Mouse (Mus musculus): Measurements from ENCODE around the gene Elp4. TPM values are rescaled to one million over a fixed set of nuclear protein-coding genes. Genes with fewer than 3 reads are reported as not detected.

Gene Elp4
- polyA plus RNA-seq, 1 experiment from 2014 or later = 44.4 TPM

- H3K36me3 ChIP-seq (ENCODE audit: control insufficient read depth, insufficient read depth, low read length) = no peaks in the 10 kb centered on the region
- H3K27ac ChIP-seq (ENCODE audit: low read depth, low read length) = no peak overlapping the region
- no peak overlapping the region for H3K4me3 ChIP-seq (ENCODE audit: low read length)
- H3K9ac ChIP-seq (ENCODE audit: low read depth, low read length) = no peak overlapping the region
- no peak overlapping the region for H3K4me2 ChIP-seq (replicated peaks; ENCODE audit: low read depth, low read length)
- 72% methylated on average over 9 of the region's 9 CpGs for WGBS
- no peak for ATAC-seq (ENCODE audit: low FRiP score, low TSS enrichment)
- no peaks in the 10 kb centered on the region for H3K4me1 ChIP-seq (ENCODE audit: control insufficient read depth, insufficient read depth, low read length)
- no peaks in the 10 kb centered on the region for H3K9me3 ChIP-seq (ENCODE audit: control insufficient read depth, low read length)
- H3K27me3 ChIP-seq (ENCODE audit: control insufficient read depth, insufficient read depth, low read length) = no peaks in the 10 kb centered on the region
Measured at GRCm38 (mm10) chr2:105726657-105727056, 177.7 kb downstream of the Elp4 start.

GRCm38 (mm10) chr2:105715409-105716115, 188.8 kb downstream of the Elp4 start:
- Histone ChIP-seq H3K9ac (ENCODE audit: low read depth, low read length) (no peak overlapping the region), H3K36me3 (ENCODE audit: control insufficient read depth, insufficient read depth, low read length) (no peaks in the 10 kb centered on the region), H3K4me1 (ENCODE audit: control insufficient read depth, insufficient read depth, low read length) (no peaks in the 10 kb centered on the region), H3K27me3 (ENCODE audit: control insufficient read depth, insufficient read depth, low read length) (no peaks in the 10 kb centered on the region), H3K27ac (ENCODE audit: low read depth, low read length) (no peak overlapping the region), H3K4me2 (replicated peaks; ENCODE audit: low read depth, low read length) (no peak overlapping the region), H3K4me3 (ENCODE audit: low read length) (no peak overlapping the region), H3K9me3 (ENCODE audit: control insufficient read depth, low read length) (no peaks in the 10 kb centered on the region)
- 56% methylated on average over 8 of the region's 8 CpGs for WGBS
- ATAC-seq (ENCODE audit: low FRiP score, low TSS enrichment) = no peak

GRCm38 (mm10) chr2:105710511-105710910, 193.9 kb downstream of the Elp4 start:
- H3K27me3 ChIP-seq (ENCODE audit: control insufficient read depth, insufficient read depth, low read length) = no peaks in the 10 kb centered on the region

GRCm38 (mm10) chr2:105709126-105709525, 195.2 kb downstream of the Elp4 start:
- 82% methylated on average over 3 of the region's 3 CpGs for WGBS
- no peak overlapping the region for H3K4me2 ChIP-seq (replicated peaks; ENCODE audit: low read depth, low read length)
- no peak overlapping the region for H3K4me3 ChIP-seq (ENCODE audit: low read length)
- no peak overlapping the region for H3K27ac ChIP-seq (ENCODE audit: low read depth, low read length)
- ATAC-seq (ENCODE audit: low FRiP score, low TSS enrichment) = no peak
- no peaks in the 10 kb centered on the region for H3K9me3 ChIP-seq (ENCODE audit: control insufficient read depth, low read length)
- H3K27me3 ChIP-seq (ENCODE audit: control insufficient read depth, insufficient read depth, low read length) = no peaks in the 10 kb centered on the region
- H3K36me3 ChIP-seq (ENCODE audit: control insufficient read depth, insufficient read depth, low read length) = no peaks in the 10 kb centered on the region
- no peak overlapping the region for H3K9ac ChIP-seq (ENCODE audit: low read depth, low read length)
- H3K4me1 ChIP-seq (ENCODE audit: control insufficient read depth, insufficient read depth, low read length) = no peaks in the 10 kb centered on the region

More at GRCm38 (mm10) chr2:105710511-105710910, 193.9 kb downstream of the Elp4 start:
- no peaks in the 10 kb centered on the region for H3K36me3 ChIP-seq (ENCODE audit: control insufficient read depth, insufficient read depth, low read length)
- H3K9ac ChIP-seq (ENCODE audit: low read depth, low read length) = no peak overlapping the region
- no peak overlapping the region for H3K27ac ChIP-seq (ENCODE audit: low read depth, low read length)
- 71% methylated on average over 3 of the region's 3 CpGs for WGBS
- no peak for ATAC-seq (ENCODE audit: low FRiP score, low TSS enrichment)
- H3K4me1 ChIP-seq (ENCODE audit: control insufficient read depth, insufficient read depth, low read length) = no peaks in the 10 kb centered on the region
- H3K9me3 ChIP-seq (ENCODE audit: control insufficient read depth, low read length) = no peaks in the 10 kb centered on the region
- no peak overlapping the region for H3K4me3 ChIP-seq (ENCODE audit: low read length)
- no peak overlapping the region for H3K4me2 ChIP-seq (replicated peaks; ENCODE audit: low read depth, low read length)

GRCm38 (mm10) chr2:105705320-105705719, 199.0 kb downstream of the Elp4 start:
- H3K9me3 ChIP-seq (ENCODE audit: control insufficient read depth, low read length) = no peaks in the 10 kb centered on the region
- no peaks in the 10 kb centered on the region for H3K4me1 ChIP-seq (ENCODE audit: control insufficient read depth, insufficient read depth, low read length)
- H3K27ac ChIP-seq (ENCODE audit: low read depth, low read length) = no peak overlapping the region
- no peak for ATAC-seq (ENCODE audit: low FRiP score, low TSS enrichment)
- H3K4me3 ChIP-seq (ENCODE audit: low read length) = no peak overlapping the region
- H3K36me3 ChIP-seq (ENCODE audit: control insufficient read depth, insufficient read depth, low read length) = peaks cover 6% of the 10 kb centered on the region; the same call in 1 of the 2 replicates
- no peak overlapping the region for H3K9ac ChIP-seq (ENCODE audit: low read depth, low read length)
- 79% methylated on average over 2 of the region's 2 CpGs for WGBS
- no peak overlapping the region for H3K4me2 ChIP-seq (replicated peaks; ENCODE audit: low read depth, low read length)
- H3K27me3 ChIP-seq (ENCODE audit: control insufficient read depth, insufficient read depth, low read length) = no peaks in the 10 kb centered on the region

GRCm38 (mm10) chr2:105702586-105702985, 201.8 kb downstream of the Elp4 start:
- Histone ChIP-seq H3K4me3 (ENCODE audit: low read length) (no peak overlapping the region), H3K9me3 (ENCODE audit: control insufficient read depth, low read length) (no peaks in the 10 kb centered on the region), H3K27me3 (ENCODE audit: control insufficient read depth, insufficient read depth, low read length) (no peaks in the 10 kb centered on the region), H3K9ac (ENCODE audit: low read depth, low read length) (no peak overlapping the region), H3K4me2 (replicated peaks; ENCODE audit: low read depth, low read length) (no peak overlapping the region), H3K27ac (ENCODE audit: low read depth, low read length) (no peak overlapping the region), H3K36me3 (ENCODE audit: control insufficient read depth, insufficient read depth, low read length) (peaks cover 9% of the 10 kb centered on the region; the same call in 1 of the 2 replicates), H3K4me1 (ENCODE audit: control insufficient read depth, insufficient read depth, low read length) (no peaks in the 10 kb centered on the region)
- ATAC-seq (ENCODE audit: low FRiP score, low TSS enrichment) = no peak
- 89% methylated on average over 10 of the region's 10 CpGs for WGBS

GRCm38 (mm10) chr2:105701781-105702180, 202.6 kb downstream of the Elp4 start:
- no peaks in the 10 kb centered on the region for H3K4me1 ChIP-seq (ENCODE audit: control insufficient read depth, insufficient read depth, low read length)
- H3K27ac ChIP-seq (ENCODE audit: low read depth, low read length) = no peak overlapping the region
- ATAC-seq (ENCODE audit: low FRiP score, low TSS enrichment) = no peak
- WGBS = 78% methylated on average over 4 of the region's 4 CpGs
- H3K4me2 ChIP-seq (replicated peaks; ENCODE audit: low read depth, low read length) = no peak overlapping the region
- H3K4me3 ChIP-seq (ENCODE audit: low read length) = no peak overlapping the region
- no peaks in the 10 kb centered on the region for H3K27me3 ChIP-seq (ENCODE audit: control insufficient read depth, insufficient read depth, low read length)
- peaks cover 9% of the 10 kb centered on the region; the same call in 1 of the 2 replicates for H3K36me3 ChIP-seq (ENCODE audit: control insufficient read depth, insufficient read depth, low read length)
- H3K9ac ChIP-seq (ENCODE audit: low read depth, low read length) = no peak overlapping the region
- no peaks in the 10 kb centered on the region for H3K9me3 ChIP-seq (ENCODE audit: control insufficient read depth, low read length)

GRCm38 (mm10) chr2:105698631-105699030, 205.7 kb downstream of the Elp4 start:
- Histone ChIP-seq H3K4me3 (ENCODE audit: low read length) (no peak overlapping the region), H3K4me2 (replicated peaks; ENCODE audit: low read depth, low read length) (no peak overlapping the region), H3K9ac (ENCODE audit: low read depth, low read length) (no peak overlapping the region), H3K27me3 (ENCODE audit: control insufficient read depth, insufficient read depth, low read length) (no peaks in the 10 kb centered on the region), H3K9me3 (ENCODE audit: control insufficient read depth, low read length) (no peaks in the 10 kb centered on the region), H3K4me1 (ENCODE audit: control insufficient read depth, insufficient read depth, low read length) (no peaks in the 10 kb centered on the region), H3K27ac (ENCODE audit: low read depth, low read length) (no peak overlapping the region), H3K36me3 (ENCODE audit: control insufficient read depth, insufficient read depth, low read length) (peaks cover 9% of the 10 kb centered on the region; the same call in 1 of the 2 replicates)
- WGBS = 74% methylated on average over 2 of the region's 2 CpGs
- ATAC-seq (ENCODE audit: low FRiP score, low TSS enrichment) = no peak

- no peak overlapping the region for H3K27ac ChIP-seq (ENCODE audit: low read depth, low read length)
- no peaks in the 10 kb centered on the region for H3K4me1 ChIP-seq (ENCODE audit: control insufficient read depth, insufficient read depth, low read length)
- H3K9me3 ChIP-seq (ENCODE audit: control insufficient read depth, low read length) = no peaks in the 10 kb centered on the region
- peaks cover 9% of the 10 kb centered on the region; the same call in 1 of the 2 replicates for H3K36me3 ChIP-seq (ENCODE audit: control insufficient read depth, insufficient read depth, low read length)
- ATAC-seq (ENCODE audit: low FRiP score, low TSS enrichment) = no peak
- H3K9ac ChIP-seq (ENCODE audit: low read depth, low read length) = no peak overlapping the region
- H3K27me3 ChIP-seq (ENCODE audit: control insufficient read depth, insufficient read depth, low read length) = peaks cover 5% of the 10 kb centered on the region
- H3K4me3 ChIP-seq (ENCODE audit: low read length) = no peak overlapping the region
- 85% methylated on average over 5 of the region's 5 CpGs for WGBS
- H3K4me2 ChIP-seq (replicated peaks; ENCODE audit: low read depth, low read length) = no peak overlapping the region
Measured at GRCm38 (mm10) chr2:105697741-105698140, 206.6 kb downstream of the Elp4 start.
